Mouse (Mus musculus) heart, embryonic 14.5 days (tissue): ENCODE measurements around the gene Krt77. TPM values are rescaled to one million over a fixed set of nuclear protein-coding genes. Genes with fewer than 3 reads are reported as not detected.

Experiments
- ATAC-seq: fragments of 200-750 bp; cut with Nextera tagmentation; 2 replicates; pipeline ENCODE4 v1.8.0; 2017; ENCODE audit warnings: low read depth, moderate TSS enrichment; ENCODE audit not compliant: insufficient number of reproducible peaks, insufficient read depth, low FRiP score
- H3K27ac ChIP-seq, 2 experiments: fragments of 200-500 bp in 1 of 2; fragments of 300-500 bp in 1 of 2; sonication (generic) in 1 of 2; replicated peaks in 1 of 2; 2 replicates each; pipeline ENCODE4 v1.5.1; 2012 to 2014; ENCODE audit warnings: low read depth in 2 of 2, low read length in 2 of 2, control low read depth in 1 of 2, mild to moderate bottlenecking in 1 of 2, mixed read lengths in 1 of 2; ENCODE audit not compliant: control insufficient read depth in 1 of 2, insufficient read depth in 1 of 2
- H3K27me3 ChIP-seq: fragments of 300-500 bp; sonication (generic); 2 replicates; pipeline ENCODE4 v1.6.1; 2014; ENCODE audit warnings: mild to moderate bottlenecking, low read length, control low read depth; ENCODE audit not compliant: control insufficient read depth, insufficient read depth
- H3K36me3 ChIP-seq: fragments of 300-500 bp; sonication (generic); 2 replicates; pipeline ENCODE4 v1.6.1; 2014; ENCODE audit warnings: mild to moderate bottlenecking, control low read depth, low read length, mixed read lengths; ENCODE audit not compliant: control insufficient read depth, insufficient read depth
- H3K4me1 ChIP-seq, 2 experiments: fragments of 200-500 bp in 1 of 2; fragments of 300-500 bp in 1 of 2; sonication (generic) in 1 of 2; 2 replicates each; pipeline ENCODE4 v1.6.1; 2012 to 2014; ENCODE audit warnings: low read length in 2 of 2, control low read depth in 1 of 2, mixed read lengths in 1 of 2; ENCODE audit not compliant: control insufficient read depth in 2 of 2, insufficient read depth in 2 of 2
- H3K4me2 ChIP-seq: fragments of 300-500 bp; sonication (generic); 2 replicates; pipeline ENCODE4 v1.6.1; 2014; ENCODE audit warnings: mild to moderate bottlenecking, low read length
- H3K4me3 ChIP-seq, 2 experiments: fragments of 200-500 bp in 1 of 2; fragments of 300-500 bp in 1 of 2; sonication (generic) in 1 of 2; 2 replicates each; pipeline ENCODE4 v1.5.1; 2012 to 2014; ENCODE audit warnings: low read length in 2 of 2, mild to moderate bottlenecking in 2 of 2, control low read depth in 1 of 2, low read depth in 1 of 2, moderate library complexity in 1 of 2; ENCODE audit not compliant: control insufficient read depth in 1 of 2, insufficient read depth in 1 of 2
- H3K9ac ChIP-seq: fragments of 300-500 bp; sonication (generic); 2 replicates; pipeline ENCODE4 v1.6.1; 2014; ENCODE audit warnings: mild to moderate bottlenecking, low read length
- H3K9me3 ChIP-seq: fragments of 300-500 bp; sonication (generic); 2 replicates; pipeline ENCODE4 v1.6.1; 2016; ENCODE audit warnings: low read length, control low read depth; ENCODE audit not compliant: control insufficient read depth
- WGBS: fragments of 180-500 bp; shearing (Covaris S2); extraction: QIAGEN DNeasy Blood & Tissue Kit; methylation state at CpG from one replicate; pipeline ENCODE4 v1.1.7; 2014; 5-methylcytosine and 5-hydroxymethylcytosine counted together
- polyA plus RNA-seq: library from polyadenylated mRNA; unstranded; fragments of >200 nt; fragmentation: Nextera tagmentation; extraction: Ambion mirVana; gene quantifications from 2 replicates; pipeline ENCODE4 v1.2.1, GENCODE M21; 2014

The Krt77 gene
- polyA plus RNA-seq, 1 experiment from 2014 or later, result not detected

DNA sequence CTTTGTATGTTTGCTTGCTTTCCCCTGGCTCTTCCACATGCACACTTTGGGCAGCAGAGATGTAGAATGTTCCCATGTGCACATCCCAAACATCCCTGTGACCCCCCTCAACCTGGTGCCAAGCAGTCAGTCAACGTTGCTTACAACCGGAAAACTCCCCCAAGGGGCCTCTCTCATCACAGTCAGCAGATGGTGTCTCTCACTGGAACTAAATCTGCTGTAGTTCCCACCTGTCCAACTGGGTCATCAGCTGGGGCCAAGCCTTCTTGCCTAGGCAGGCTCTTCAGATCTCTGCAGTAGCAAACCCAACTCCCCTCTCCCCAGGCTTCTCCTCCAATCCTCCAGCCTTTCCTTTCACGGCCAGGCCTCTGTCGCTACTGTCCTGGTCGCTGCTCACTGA is 12.8 kb downstream of the Krt77 start:
- H3K4me2 ChIP-seq, result no peak overlapping the region
- WGBS, result 47% methylated on average over 5 of the region's 5 CpGs
- no peaks in the 10 kb centered on the region for H3K9me3 ChIP-seq
- ATAC-seq, result no peak
- H3K27me3 ChIP-seq, result peaks cover 69% of the 10 kb centered on the region
- no peak overlapping the region for H3K27ac ChIP-seq
- no peak overlapping the region for H3K4me3 ChIP-seq
- no peak overlapping the region for H3K9ac ChIP-seq
- H3K4me1 ChIP-seq, result peaks cover 0 to 6% of the 10 kb centered on the region in 2 experiments; a peak in 1 of 4 replicates
- H3K36me3 ChIP-seq, result no peaks in the 10 kb centered on the region

DNA sequence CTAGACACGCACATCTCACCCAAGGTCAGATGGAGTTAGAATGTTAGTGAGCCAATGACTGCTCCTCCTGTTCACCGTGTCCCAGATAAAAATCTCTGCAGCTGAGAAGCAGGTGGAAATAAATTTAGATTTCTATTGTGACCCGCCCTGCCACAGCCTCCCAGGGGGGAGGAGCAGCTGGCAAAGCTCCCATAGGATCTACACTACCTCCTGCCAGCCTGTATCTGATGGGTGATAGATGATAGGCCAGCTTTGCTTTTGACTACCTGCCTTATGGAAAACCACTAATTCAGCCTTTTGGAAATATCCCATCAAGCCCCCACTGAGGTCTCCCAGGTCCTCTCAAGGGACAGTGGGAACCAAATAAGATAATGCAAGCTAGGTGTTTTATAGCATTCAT is 13.8 kb downstream of the Krt77 start:
- H3K27ac ChIP-seq, result no peak overlapping the region
- peaks cover 71% of the 10 kb centered on the region for H3K27me3 ChIP-seq
- no peak overlapping the region for H3K4me2 ChIP-seq
- H3K9me3 ChIP-seq, result no peaks in the 10 kb centered on the region
- no peak for ATAC-seq
- no peak overlapping the region for H3K9ac ChIP-seq
- 57% methylated on average over 3 of the region's 3 CpGs for WGBS
- H3K4me1 ChIP-seq, result peaks cover 0 to 6% of the 10 kb centered on the region in 2 experiments; a peak in 1 of 4 replicates
- H3K36me3 ChIP-seq, result no peaks in the 10 kb centered on the region
- H3K4me3 ChIP-seq, result no peak overlapping the region

- ATAC-seq, result no peak
- Histone ChIP-seq H3K9ac (no peak overlapping the region), H3K4me1 (peaks cover 0 to under 1% of the 10 kb centered on the region in 2 experiments; a peak in 1 of 4 replicates), H3K9me3 (no peaks in the 10 kb centered on the region), H3K36me3 (no peaks in the 10 kb centered on the region), H3K27me3 (peaks cover 66% of the 10 kb centered on the region), H3K4me3 (no peak overlapping the region), H3K27ac (no peak overlapping the region), H3K4me2 (no peak overlapping the region)
- WGBS, result 11% methylated on average over 5 of the region's 5 CpGs
These were observed 15.2 kb downstream of the Krt77 start for GRCm38 (mm10) chr15:101854294-101854693.

- Histone ChIP-seq H3K27me3 (peaks cover 53% of the 10 kb centered on the region), H3K4me1 (no peaks in the 10 kb centered on the region), H3K9me3 (no peaks in the 10 kb centered on the region), H3K4me2 (no peak overlapping the region), H3K36me3 (no peaks in the 10 kb centered on the region), H3K9ac (no peak overlapping the region), H3K4me3 (no peak overlapping the region), H3K27ac (no peak overlapping the region)
- no peak for ATAC-seq
- WGBS, result 42% methylated on average over 5 of the region's 5 CpGs
These were observed 16.9 kb downstream of the Krt77 start for GRCm38 (mm10) chr15:101852571-101852970.

GRCm38 (mm10) chr15:101850694-101851093 is 18.8 kb downstream of the Krt77 start, which contains the start of gene Krt1:
Krt1 (minus strand) TSS chr15:101850794.
- no peak within 1 kb of the TSS for H3K9ac ChIP-seq
- peaks cover 52% of the 10 kb centered on the region for H3K27me3 ChIP-seq
- no peak within 1 kb of the TSS for H3K4me3 ChIP-seq
- no peak for ATAC-seq
- no peak within 1 kb of the TSS for H3K27ac ChIP-seq
- no peaks in the 10 kb centered on the region for H3K4me1 ChIP-seq
- H3K9me3 ChIP-seq, result no peaks in the 10 kb centered on the region
- H3K36me3 ChIP-seq, result no peaks in the 10 kb centered on the region
- no peak within 1 kb of the TSS for H3K4me2 ChIP-seq
- 65% methylated on average over 6 of the region's 6 CpGs for WGBS

DNA sequence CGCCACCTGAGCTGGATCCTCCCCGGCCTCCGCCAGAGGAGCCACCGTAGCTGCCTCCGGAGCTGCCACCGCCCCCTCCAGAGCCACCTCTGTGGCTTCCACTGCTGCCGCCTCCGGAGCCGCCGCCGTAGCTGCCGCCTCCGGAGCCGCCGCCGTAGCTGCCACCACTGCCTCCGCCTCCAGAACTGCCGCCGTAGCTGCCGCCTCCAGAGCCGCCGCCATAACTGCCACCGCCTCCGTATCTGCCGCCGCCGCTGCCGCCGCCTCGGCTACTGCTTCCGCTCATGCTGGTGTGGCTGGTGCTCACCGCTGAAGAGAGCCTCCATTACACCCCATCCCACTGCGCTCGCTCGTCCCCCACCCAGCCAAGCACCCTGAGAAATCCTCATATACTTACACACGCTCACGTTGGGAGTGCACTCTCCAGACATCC is 23.5 kb downstream of the Krt77 start:
- Histone ChIP-seq H3K36me3 (no peaks in the 10 kb centered on the region), H3K9ac (peak overlapping the region; percentile 70), H3K4me3 (peak overlapping the region; percentile 44 to 50), H3K4me2 (peak overlapping the region; percentile 84), H3K27ac (no peak overlapping the region), H3K4me1 (no peaks in the 10 kb centered on the region; a peak in 1 of 4 replicates), H3K9me3 (no peaks in the 10 kb centered on the region), H3K27me3 (peaks cover 30% of the 10 kb centered on the region)
- WGBS, result under 1% methylated on average over 37 of the region's 37 CpGs
- ATAC-seq, result no peak

GRCm38 (mm10) chr15:101843192-101843591 is 26.3 kb downstream of the Krt77 start:
- Histone ChIP-seq H3K27ac (no peak overlapping the region), H3K9ac (no peak overlapping the region), H3K9me3 (no peaks in the 10 kb centered on the region), H3K4me2 (no peak overlapping the region), H3K36me3 (no peaks in the 10 kb centered on the region), H3K4me1 (no peaks in the 10 kb centered on the region; a peak in 1 of 4 replicates), H3K27me3 (peaks cover 27% of the 10 kb centered on the region), H3K4me3 (no peak overlapping the region)
- no peak for ATAC-seq
- 58% methylated on average over 9 of the region's 9 CpGs for WGBS

GRCm38 (mm10) chr15:101834784-101835328 is 34.6 kb downstream of the Krt77 start:
- Histone ChIP-seq H3K27me3 (peaks cover 6% of the 10 kb centered on the region; the same call in 1 of the 2 replicates), H3K27ac (no peak overlapping the region), H3K36me3 (no peaks in the 10 kb centered on the region), H3K4me1 (no peaks in the 10 kb centered on the region), H3K9me3 (no peaks in the 10 kb centered on the region), H3K4me3 (no peak overlapping the region), H3K9ac (no peak overlapping the region), H3K4me2 (no peak overlapping the region)
- ATAC-seq, result no peak
- 63% methylated on average over 5 of the region's 5 CpGs for WGBS
